Mouse (Mus musculus): ENCODE measurements around the gene Pigk.

GRCm38 (mm10) chr3:152753920-152754764 is 40.2 kb downstream of the Pigk start:
- TF ChIP-seq CTCF (IDR thresholded peaks at IDR 0.05; ENCODE audit: low read depth), result no peak; the same call in 1 of the 2 replicates
- TF ChIP-seq EP300 (IDR thresholded peaks at IDR 0.05; ENCODE audit: low read depth), result no peak
